Mouse (Mus musculus) myocyte (in vitro differentiated cells): ENCODE results near the gene Sdhaf1.

Experiments used
- E2F4 ChIP-seq: IDR thresholded peaks from one replicate; pipeline ENCODE4 v1.6.1; 2011; ENCODE audit warnings: mild to moderate bottlenecking, control low read depth, moderate library complexity; ENCODE audit not compliant: insufficient read depth
- MAX ChIP-seq: IDR thresholded peaks from one replicate; pipeline ENCODE4 v1.6.1; 2011; ENCODE audit warnings: low read depth, mild to moderate bottlenecking, control low read depth
- POLR2A ChIP-seq: IDR thresholded peaks from one replicate; pipeline ENCODE4 v1.6.1; 2011; ENCODE audit warnings: low read depth, mild to moderate bottlenecking, control low read depth, moderate library complexity; ENCODE audit not compliant: insufficient read length
- POLR2AphosphoS2 ChIP-seq: IDR thresholded peaks from one replicate; pipeline ENCODE4 v1.6.1; 2011; ENCODE audit warnings: low read depth, control low read depth; ENCODE audit not compliant: insufficient read length
- USF1 ChIP-seq: IDR thresholded peaks from one replicate; pipeline ENCODE4 v1.6.1; 2011; ENCODE audit warnings: low read depth, mild to moderate bottlenecking, control low read depth, moderate library complexity

DNA sequence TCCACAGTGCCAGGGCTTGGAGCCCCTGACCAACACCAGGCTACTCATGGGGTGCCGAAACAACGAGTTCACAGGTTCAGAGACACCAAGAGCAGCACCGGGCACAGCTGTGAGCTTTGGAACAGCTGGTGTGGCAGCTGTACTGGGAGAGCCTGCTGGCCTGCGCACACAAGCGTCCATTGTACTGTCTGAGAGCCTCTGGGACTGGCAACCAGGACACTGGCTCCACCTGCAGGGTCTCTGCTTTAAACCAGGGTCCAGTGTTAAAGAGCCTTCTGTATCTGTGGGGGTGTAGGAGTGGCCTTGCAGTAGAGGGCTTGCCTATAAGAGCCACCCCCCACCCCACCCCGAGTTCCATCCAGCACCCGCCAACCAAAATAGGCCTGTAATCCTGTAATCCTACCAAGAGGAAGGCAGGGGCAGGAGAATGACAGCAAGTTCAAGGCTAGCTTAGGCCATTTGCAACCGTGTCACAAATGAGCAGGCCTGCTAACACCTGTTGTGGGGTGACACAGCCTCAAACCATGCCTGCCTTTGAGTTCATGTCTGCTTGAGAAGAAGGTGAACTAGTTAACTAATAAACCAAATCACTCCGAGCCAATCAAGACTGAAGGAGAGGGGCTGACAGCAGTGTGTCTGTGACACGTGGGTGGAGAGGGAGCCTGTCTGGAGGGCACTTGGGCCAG is 33.8 kb downstream of the Sdhaf1 start:
- TF ChIP-seq POLR2A (no peak), E2F4 (no peak), USF1 (no peak), MAX (no peak), POLR2AphosphoS2 (no peak)
